Mouse (Mus musculus): Measurements from ENCODE around the gene Eno3. TPM values are rescaled to one million over a fixed set of nuclear protein-coding genes. Genes with fewer than 3 reads are reported as not detected.

Eno3 gene
- total and polyA plus RNA-seq, 2 experiments from 2014 or later, result 7.6 to 9.9 TPM

- H3K4me1 ChIP-seq (ENCODE audit: insufficient read depth, low read length), result peaks cover 10% of the 10 kb centered on the region; the same call in 1 of the 2 replicates
- H3K4me3 ChIP-seq (ENCODE audit: low read depth, low read length), result peak overlapping the region; percentile 79
- WGBS, result 91% methylated on average over 12 of the region's 12 CpGs
- H3K9me3 ChIP-seq (ENCODE audit: low read length), result no peaks in the 10 kb centered on the region
- ATAC-seq (ENCODE audit: low FRiP score) (no peak), DNase-seq (ENCODE audit: low spot score) (no peak)
- H3K36me3 ChIP-seq (ENCODE audit: insufficient read depth, low read length), result peaks cover 30% of the 10 kb centered on the region
- TF ChIP-seq CTCF (IDR thresholded peaks at IDR 0.05), result no peak
- peak overlapping the region; percentile 87; the same call in 1 of the 2 replicates for H3K9ac ChIP-seq (replicated peaks; ENCODE audit: low read length, poor library complexity, severe bottlenecking)
- peak overlapping the region; percentile 71 for H3K4me2 ChIP-seq (ENCODE audit: low read depth, low read length, poor library complexity, severe bottlenecking)
- no peaks in the 10 kb centered on the region for H3K27me3 ChIP-seq (ENCODE audit: insufficient read depth, low read length)
- H3K27ac ChIP-seq (ENCODE audit: low read depth, low read length), result peak overlapping the region; percentile 93
Observed at GRCm38 (mm10) chr11:70645461-70646258, 11.3 kb upstream of the Eno3 start.

GRCm38 (mm10) chr11:70646259-70646555 lies 10.8 kb upstream of the Eno3 start:
- H3K36me3 ChIP-seq (ENCODE audit: insufficient read depth, low read length), result peaks cover 36% of the 10 kb centered on the region
- H3K4me2 ChIP-seq (ENCODE audit: low read depth, low read length, poor library complexity, severe bottlenecking), result peak overlapping the region; percentile 71
- H3K9me3 ChIP-seq (ENCODE audit: low read length), result no peaks in the 10 kb centered on the region
- DNase-seq (ENCODE audit: low spot score) (no peak), ATAC-seq (ENCODE audit: low FRiP score) (0 out of 2 replicates have a peak, but pooled peaks have one; percentile 1)
- 16% methylated on average over 3 of the region's 3 CpGs for WGBS
- H3K27me3 ChIP-seq (ENCODE audit: insufficient read depth, low read length), result no peaks in the 10 kb centered on the region
- H3K4me3 ChIP-seq (ENCODE audit: low read depth, low read length), result peak overlapping the region; percentile 79
- peak overlapping the region; percentile 87 for H3K9ac ChIP-seq (replicated peaks; ENCODE audit: low read length, poor library complexity, severe bottlenecking)
- no peak for TF ChIP-seq CTCF (IDR thresholded peaks at IDR 0.05)
- peaks cover 10% of the 10 kb centered on the region; the same call in 1 of the 2 replicates for H3K4me1 ChIP-seq (ENCODE audit: insufficient read depth, low read length)
- H3K27ac ChIP-seq (ENCODE audit: low read depth, low read length), result peak overlapping the region; percentile 93

GRCm38 (mm10) chr11:70646691-70647650 lies 10.0 kb upstream of the Eno3 start, which contains the start of the genes Rnf167 and Slc25a11:
Rnf167 (plus strand) TSS chr11:70647235.
Slc25a11 (minus strand) TSS chr11:70647479.
- peak within 1 kb of the TSS; percentile 100 for H3K4me2 ChIP-seq (ENCODE audit: low read depth, low read length, poor library complexity, severe bottlenecking)
- no peaks in the 10 kb centered on the region for H3K9me3 ChIP-seq (ENCODE audit: low read length)
- peaks cover 10% of the 10 kb centered on the region; the same call in 1 of the 2 replicates for H3K4me1 ChIP-seq (ENCODE audit: insufficient read depth, low read length)
- under 1% methylated on average over 62 of the region's 63 CpGs for WGBS
- H3K27ac ChIP-seq (ENCODE audit: low read depth, low read length), result peak within 1 kb of the TSS; percentile 93
- H3K9ac ChIP-seq (replicated peaks; ENCODE audit: low read length, poor library complexity, severe bottlenecking), result peak within 1 kb of the TSS; percentile 87
- H3K4me3 ChIP-seq (ENCODE audit: low read depth, low read length), result peak within 1 kb of the TSS; percentile 79
- TF ChIP-seq CTCF (IDR thresholded peaks at IDR 0.05), result peak; percentile 42
- peak; percentile 100 for DNase-seq (ENCODE audit: low spot score)
- H3K27me3 ChIP-seq (ENCODE audit: insufficient read depth, low read length), result no peaks in the 10 kb centered on the region
- H3K36me3 ChIP-seq (ENCODE audit: insufficient read depth, low read length), result peaks cover 39% of the 10 kb centered on the region
- peak; percentile 93 for ATAC-seq (ENCODE audit: low FRiP score)

- Histone ChIP-seq H3K9me3 (ENCODE audit: low read length) (no peaks in the 10 kb centered on the region), H3K4me3 (ENCODE audit: low read depth, low read length) (peak overlapping the region; percentile 79), H3K9ac (replicated peaks; ENCODE audit: low read length, poor library complexity, severe bottlenecking) (peak overlapping the region; percentile 83), H3K36me3 (ENCODE audit: insufficient read depth, low read length) (peaks cover 39% of the 10 kb centered on the region), H3K27me3 (ENCODE audit: insufficient read depth, low read length) (no peaks in the 10 kb centered on the region), H3K27ac (ENCODE audit: low read depth, low read length) (peak overlapping the region; percentile 90), H3K4me1 (ENCODE audit: insufficient read depth, low read length) (peaks cover 12% of the 10 kb centered on the region), H3K4me2 (ENCODE audit: low read depth, low read length, poor library complexity, severe bottlenecking) (peak overlapping the region; percentile 100)
- DNase-seq (ENCODE audit: low spot score), result no peak
- ATAC-seq (ENCODE audit: low FRiP score), result no peak
- TF ChIP-seq CTCF (IDR thresholded peaks at IDR 0.05), result no peak
- 4% methylated on average over 28 of the region's 28 CpGs for WGBS
Observed at GRCm38 (mm10) chr11:70647716-70648420, 9.1 kb upstream of the Eno3 start.

GRCm38 (mm10) chr11:70648512-70648911 lies 8.5 kb upstream of the Eno3 start:
- peaks cover 39% of the 10 kb centered on the region for H3K36me3 ChIP-seq (ENCODE audit: insufficient read depth, low read length)

More at GRCm38 (mm10) chr11:70648512-70648911, 8.5 kb upstream of the Eno3 start:
- Histone ChIP-seq H3K4me2 (ENCODE audit: low read depth, low read length, poor library complexity, severe bottlenecking) (peak overlapping the region; percentile 100; the same call in 1 of the 2 replicates), H3K4me3 (ENCODE audit: low read depth, low read length) (no peak overlapping the region), H3K9ac (replicated peaks; ENCODE audit: low read length, poor library complexity, severe bottlenecking) (no peak overlapping the region; the same call in 1 of the 2 replicates), H3K9me3 (ENCODE audit: low read length) (no peaks in the 10 kb centered on the region), H3K27me3 (ENCODE audit: insufficient read depth, low read length) (no peaks in the 10 kb centered on the region), H3K4me1 (ENCODE audit: insufficient read depth, low read length) (peaks cover 13% of the 10 kb centered on the region), H3K27ac (ENCODE audit: low read depth, low read length) (no peak overlapping the region)
- no peak for TF ChIP-seq CTCF (IDR thresholded peaks at IDR 0.05)
- 90% methylated on average over 4 of the region's 4 CpGs for WGBS
- ATAC-seq (ENCODE audit: low FRiP score), result no peak
- no peak for DNase-seq (ENCODE audit: low spot score)
